Mouse (Mus musculus): ENCODE data around the gene Cul7.

GRCm38 (mm10) chr17:46699245-46699644 is 49.1 kb downstream of the Cul7 start:
- TF ChIP-seq CTCF (conservative IDR thresholded peaks at IDR 0.05; ENCODE audit: insufficient read depth, insufficient read length, low read depth, low read length) (no peak), POLR2A (IDR thresholded peaks at IDR 0.05; ENCODE audit: low read depth, low read length) (no peak)

Data from kidney, adult 2 months (tissue).